Mouse (Mus musculus): ENCODE data around the gene Inpp5a. TPM values are rescaled to one million over a fixed set of nuclear protein-coding genes. Genes with fewer than 3 reads are reported as not detected.

Gene Inpp5a
- polyA plus RNA-seq, 1 experiment from 2014 or later, result 11.7 TPM

DNA sequence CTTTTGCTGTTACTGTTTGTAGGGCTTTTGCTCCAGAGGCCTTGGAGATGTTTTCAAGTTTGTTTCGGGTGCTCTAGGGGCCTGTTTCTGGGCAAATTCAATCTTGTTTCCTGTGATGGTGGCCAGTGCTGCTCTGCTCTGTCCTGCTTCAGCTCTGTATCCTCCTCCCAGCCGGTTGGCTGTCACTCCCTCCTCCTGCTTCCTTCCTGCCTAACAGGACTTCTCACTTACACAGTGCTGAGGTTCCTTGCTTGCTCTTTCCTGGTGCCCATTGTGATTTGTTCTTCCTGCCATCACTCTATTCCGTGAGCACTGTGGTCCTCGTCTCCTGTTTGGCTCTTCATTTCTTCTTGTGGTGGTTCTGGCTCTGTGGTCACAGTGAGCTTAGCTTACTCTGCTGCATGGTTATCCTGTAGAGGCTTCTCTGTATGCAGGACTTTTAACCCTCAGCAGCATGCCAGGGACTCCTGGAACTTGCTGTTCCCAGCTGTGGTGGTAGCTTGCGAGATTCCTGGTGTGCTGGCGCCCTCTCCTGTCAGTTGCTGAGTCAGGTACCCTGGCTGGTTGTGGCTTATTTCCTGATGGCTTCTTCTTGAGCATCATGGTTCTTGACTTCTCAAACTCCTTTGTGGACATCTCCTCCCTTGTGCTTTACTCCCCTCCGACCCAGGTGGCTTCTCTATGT lies 84.1 kb downstream of the Inpp5a start:
- peak; percentile 66 for DNase-seq (ENCODE audit: low spot score)

DNA sequence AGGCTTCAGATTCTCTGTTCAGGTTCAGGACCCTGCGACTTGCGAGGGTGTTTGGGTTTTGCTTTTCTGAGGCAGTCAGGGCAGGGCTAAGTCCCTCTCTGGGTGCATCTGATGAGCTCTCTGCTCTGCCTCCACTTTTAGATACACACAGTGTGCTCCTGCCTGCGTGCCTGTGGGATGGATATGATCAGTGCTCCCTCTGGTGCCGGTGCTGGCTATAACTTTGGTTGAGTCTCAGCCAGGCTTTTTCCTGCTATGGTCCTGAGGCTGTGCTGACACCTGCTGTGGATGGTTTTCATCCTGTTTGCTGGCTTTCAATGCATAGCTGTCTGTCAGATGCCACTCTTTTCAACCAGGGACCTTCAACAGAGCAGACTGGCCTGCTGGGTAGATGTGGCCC lies 87.0 kb downstream of the Inpp5a start:
- peak; percentile 10 for DNase-seq (ENCODE audit: low spot score)

DNA sequence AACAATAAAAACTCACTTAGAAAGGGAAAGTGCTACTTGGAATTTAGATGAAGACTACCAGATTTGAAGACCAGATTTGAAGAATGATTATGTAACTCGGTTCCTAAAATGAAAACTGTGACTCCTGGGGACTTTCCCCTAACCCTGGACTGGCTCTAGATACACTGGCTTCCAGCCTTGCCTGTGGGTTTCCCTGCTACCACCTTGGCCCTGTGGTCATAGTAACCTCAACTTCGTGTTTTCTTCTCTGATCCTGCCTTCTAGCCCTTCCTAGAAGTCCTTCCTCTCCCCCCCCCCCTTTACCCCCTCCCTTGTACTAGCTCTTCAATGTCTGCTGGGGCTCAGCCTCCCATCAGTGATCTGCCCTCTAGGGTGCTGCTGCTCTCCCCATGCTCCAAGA lies 87.8 kb downstream of the Inpp5a start:
- no peak for DNase-seq (ENCODE audit: low spot score)

DNA sequence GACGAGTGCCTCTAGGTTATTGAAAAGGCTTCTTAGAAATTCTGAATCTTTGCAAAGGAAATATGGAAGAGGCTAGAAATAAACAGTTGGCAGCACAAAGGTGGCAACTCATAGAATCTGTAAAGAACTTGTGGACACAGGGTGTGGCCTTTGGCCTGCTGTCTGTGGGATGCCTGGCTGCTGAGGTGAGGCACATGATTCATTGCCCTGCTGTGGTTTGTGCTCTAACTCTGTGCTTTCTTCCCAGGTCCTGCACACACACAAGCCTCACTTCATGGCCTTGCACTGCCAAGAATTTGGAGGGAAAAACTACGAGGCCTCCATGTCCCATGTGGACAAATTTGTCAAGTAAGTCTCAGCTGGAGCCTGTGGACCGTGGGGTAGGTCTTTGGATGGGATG lies 88.8 kb downstream of the Inpp5a start:
- DNase-seq (ENCODE audit: low spot score), result no peak

DNA sequence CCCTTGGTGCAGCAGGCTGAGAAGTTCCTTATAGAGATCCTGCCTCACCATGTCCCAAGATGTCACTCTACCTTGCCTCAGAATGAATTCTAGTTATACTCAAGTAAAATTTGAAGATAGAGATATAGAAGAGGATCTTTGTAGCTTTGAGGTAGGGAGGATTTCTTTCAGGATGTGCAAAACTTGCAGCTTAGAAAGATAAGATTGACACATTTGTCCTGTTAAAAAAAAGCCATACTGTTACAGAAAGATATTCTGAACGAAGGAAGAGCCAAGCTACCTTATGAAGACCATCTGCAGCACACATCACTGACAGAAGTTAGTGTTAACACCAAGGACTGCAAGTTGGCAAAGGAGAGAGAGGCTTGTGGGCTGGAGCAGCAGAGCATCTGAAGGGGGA lies 90.2 kb downstream of the Inpp5a start:
- no peak for DNase-seq (ENCODE audit: low spot score)

DNA sequence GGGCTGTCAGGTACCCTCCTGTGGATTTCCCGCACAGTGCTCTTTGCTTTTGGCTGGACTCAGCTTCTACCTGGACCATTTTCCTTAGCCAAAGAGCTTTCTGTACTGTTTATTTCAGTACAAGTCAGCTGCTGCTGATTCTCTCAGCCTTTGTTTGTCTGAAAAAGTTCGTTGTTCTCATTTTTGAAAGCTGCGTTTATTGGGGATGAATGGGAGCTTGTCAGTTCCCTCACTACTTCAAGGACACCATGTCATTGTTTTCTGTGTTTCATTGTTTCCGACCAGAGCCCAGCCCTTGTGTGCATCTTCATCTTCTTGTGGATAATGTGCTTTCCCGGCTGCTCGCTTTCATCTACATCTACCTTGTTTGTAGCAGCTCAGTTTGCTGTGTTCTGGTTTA lies 90.7 kb downstream of the Inpp5a start:
- DNase-seq (ENCODE audit: low spot score), result no peak

DNA sequence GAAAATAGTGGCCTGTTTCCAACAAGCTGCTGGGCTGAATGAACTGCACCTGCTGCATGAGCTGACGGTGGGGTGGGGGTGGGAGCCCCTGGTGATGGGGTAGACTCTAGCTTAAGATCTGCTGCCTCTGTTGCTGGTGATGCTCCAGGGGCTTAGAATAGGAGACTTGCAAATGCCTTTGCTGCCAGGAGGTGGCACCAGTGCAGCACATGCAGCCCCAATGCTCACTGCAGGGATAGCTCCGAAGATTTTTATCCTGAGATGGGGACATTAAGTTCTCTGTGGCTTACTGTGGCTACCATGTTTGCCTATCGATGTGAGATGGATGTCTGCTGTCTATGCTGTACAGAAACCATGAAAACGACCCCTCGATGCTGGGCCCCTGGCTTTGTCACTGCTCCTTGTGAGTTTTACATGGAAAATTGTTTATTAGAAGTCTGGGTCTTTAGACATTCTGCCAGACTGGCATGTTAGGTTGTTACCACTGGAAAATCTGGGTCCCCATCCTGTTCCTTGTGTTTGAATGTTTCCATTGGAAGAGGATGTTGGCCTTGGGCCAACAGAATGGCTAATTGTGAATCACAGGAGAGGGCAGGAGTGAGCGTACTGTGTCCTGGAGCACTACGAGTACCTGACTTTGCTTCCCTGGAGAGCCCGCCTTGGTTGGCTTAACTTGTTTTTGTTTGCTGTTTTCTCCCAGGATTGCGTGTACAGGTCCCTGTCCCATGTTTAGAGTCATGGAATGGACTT lies 95.5 kb downstream of the Inpp5a start:
- peak; percentile 26 for DNase-seq (ENCODE audit: low spot score)

DNA sequence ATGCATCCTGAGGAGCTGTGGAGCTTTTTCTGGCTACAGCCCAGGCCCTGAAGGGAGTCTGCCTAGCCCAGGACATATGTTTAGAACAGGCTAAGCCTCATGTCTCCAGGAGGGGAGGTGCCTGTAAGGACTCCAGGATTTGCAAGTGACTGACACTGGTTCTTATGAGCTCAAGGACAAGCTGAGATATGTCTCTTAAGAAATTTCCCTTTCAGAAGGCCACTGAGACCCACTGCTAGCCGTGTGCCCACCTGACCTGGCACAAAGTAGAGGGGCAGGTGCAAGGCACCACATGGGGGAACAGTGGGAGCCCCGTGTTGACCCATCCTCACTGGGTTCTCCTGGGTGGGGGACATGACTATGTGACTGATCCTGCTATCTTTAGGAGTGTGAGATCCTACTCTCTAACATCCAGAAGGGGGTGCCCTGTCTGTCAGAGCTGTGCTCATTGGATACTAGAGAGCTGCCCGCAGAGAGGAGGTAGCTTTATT lies 100.9 kb downstream of the Inpp5a start:
- DNase-seq (ENCODE audit: low spot score), result no peak

DNA sequence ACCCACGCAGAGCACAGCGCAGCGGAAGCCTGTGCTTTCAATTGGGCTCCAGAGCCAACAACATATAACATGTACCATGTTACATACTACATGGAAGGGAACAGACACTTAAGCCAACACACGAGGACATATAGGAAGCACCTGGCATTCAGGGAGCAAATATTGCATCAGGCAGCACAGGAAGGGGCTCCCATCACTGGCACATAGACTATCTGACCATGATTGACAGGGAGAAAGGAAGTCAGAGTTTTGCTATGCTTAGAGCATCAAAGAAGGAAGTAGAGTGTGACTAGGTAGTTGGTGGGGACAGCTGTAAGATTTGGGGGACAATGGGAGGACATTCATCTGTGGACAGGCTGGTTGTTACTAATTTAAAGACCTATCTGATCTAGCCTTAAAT lies 103.4 kb downstream of the Inpp5a start:
- no peak for DNase-seq (ENCODE audit: low spot score)

DNA sequence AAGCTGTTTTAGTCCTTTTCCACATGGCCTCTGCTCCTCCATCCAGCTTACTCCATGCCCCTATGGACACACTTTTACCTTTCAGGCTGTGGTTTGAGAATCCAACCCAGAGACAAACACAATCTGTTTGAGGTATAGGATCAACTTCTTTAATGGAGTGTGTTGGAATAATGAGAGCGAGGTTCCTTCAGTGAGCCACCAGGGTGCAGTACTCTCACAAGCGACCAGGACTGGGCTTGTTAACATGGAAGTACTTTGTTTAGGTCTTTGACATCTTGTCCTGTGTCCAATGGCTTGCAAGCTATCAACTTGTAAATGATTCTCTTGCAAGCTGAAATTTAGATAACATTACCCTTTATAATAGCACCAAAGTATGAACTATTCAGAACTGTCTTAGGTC lies 104.0 kb downstream of the Inpp5a start:
- DNase-seq (ENCODE audit: low spot score), result no peak

DNA sequence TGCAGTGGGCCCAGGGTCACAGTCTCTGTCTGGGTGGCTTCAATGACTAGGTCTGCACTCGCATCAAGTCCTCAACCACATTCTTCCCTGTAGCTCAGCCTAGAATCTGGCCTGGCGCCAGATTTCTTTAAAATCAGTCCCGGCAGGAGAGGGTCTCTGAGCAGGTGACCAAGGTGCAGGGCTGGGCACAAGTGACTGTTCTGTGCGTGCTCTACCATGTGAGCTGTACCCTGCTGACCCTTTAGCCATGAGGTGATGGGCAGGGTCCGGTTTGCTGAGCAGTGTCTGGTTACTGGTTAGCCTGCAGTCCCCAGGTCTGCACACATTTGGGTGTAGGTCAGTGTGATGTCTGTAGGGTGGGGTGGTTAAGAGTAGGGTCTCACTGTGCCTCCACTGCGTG lies 106.9 kb downstream of the Inpp5a start:
- DNase-seq (ENCODE audit: low spot score), result no peak

DNA sequence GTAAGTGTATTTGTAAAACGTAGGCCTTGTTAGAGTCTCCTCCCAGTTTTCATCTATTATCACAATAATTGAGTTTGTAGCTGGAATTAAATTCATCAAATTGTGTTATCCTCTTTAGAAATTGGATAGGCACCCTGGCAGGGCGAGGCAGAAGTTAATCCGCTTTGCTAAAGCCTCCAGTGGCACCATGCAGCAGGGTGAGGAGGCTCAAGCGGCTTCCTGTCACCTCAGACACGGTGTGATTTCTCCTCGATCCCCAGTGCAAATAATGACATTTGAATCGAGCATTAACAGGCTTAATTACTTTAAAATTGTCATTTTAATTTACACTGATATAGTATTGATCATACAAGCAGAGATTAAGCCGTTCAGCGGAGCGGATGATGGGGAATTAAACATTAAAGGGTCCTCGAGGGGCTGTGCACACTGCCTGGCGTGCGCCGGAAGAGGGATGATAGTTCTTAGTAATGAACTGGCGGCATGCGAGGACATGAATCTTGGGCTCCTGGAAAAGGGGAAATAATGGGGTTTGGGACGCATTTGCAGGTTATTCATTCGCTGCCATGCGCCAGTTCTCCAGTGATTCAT lies 109.2 kb downstream of the Inpp5a start:
- no peak for DNase-seq (ENCODE audit: low spot score)

DNA sequence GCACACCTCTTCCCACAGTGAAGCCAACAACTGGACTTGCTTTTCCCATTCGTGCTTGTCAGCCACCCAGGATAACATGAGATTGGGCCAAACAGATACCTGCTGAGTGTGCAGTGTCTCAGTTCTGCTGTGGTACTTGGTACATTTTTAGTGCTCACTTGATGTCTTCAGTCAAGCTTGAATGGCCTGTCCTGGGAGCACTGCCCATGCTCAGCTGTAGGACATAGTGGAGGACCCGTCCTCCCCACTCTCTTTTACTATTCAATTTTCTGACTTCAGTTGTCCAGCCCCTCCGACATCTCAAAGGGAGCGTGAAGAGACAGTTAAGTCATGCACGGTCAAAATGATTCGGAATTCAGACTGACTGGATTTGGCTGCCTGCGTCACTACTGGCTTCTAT lies 115.2 kb downstream of the Inpp5a start:
- DNase-seq (ENCODE audit: low spot score), result no peak

DNA sequence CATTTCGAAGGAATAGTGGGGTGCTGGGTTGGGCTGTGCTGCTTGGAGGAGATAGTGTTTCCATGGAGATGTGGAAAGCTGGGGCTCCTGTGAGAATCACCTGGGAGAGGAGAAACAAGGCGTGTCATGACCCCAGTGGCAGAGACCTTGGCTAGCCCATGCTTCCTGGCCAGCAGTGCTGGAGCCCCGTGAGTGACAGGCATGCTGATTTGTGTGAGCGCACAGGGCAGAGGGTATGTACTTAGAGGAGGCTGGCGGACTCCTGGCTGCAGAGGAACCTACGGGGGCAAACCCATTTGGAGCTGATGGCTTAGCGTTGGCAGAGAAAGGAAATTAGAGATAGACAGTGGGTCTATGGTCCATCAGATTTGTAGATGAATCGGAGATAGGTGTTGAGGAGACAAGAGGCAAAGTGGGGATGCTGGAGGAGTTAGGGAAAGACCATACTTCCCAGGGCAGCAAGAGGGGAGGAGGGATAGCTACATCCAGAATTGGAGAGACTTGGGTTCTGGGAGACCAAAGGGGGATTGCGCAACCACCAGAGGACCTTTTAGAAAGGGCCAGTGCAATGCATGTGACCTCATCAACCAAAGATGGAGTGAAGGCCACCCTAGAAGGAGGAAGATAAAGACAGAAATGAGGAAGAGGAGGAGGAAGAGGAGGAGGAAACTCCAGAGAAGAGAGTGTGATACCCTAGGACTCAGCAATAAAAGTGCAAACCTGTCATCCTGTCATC lies 117.9 kb downstream of the Inpp5a start:
- DNase-seq (ENCODE audit: low spot score), result no peak

DNA sequence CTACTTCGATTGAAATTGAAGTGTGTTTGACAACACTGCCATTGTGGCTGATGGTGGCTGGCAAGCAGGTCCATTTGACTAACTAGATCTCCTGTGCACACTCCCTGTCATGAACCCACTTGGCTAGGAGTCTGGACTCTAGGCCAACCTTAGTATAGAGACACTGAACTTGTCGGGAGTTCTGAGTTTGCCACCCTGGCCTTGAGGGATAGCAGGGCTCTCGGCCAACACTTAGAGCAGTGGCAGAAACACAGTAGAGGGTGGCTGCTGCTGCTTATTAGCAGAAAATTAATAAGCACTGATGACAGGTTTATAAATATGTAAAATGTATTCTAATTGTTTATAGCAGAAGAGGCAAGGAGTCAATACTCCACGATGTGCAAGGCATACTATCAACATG lies 120.0 kb downstream of the Inpp5a start:
- no peak for DNase-seq (ENCODE audit: low spot score)

DNA sequence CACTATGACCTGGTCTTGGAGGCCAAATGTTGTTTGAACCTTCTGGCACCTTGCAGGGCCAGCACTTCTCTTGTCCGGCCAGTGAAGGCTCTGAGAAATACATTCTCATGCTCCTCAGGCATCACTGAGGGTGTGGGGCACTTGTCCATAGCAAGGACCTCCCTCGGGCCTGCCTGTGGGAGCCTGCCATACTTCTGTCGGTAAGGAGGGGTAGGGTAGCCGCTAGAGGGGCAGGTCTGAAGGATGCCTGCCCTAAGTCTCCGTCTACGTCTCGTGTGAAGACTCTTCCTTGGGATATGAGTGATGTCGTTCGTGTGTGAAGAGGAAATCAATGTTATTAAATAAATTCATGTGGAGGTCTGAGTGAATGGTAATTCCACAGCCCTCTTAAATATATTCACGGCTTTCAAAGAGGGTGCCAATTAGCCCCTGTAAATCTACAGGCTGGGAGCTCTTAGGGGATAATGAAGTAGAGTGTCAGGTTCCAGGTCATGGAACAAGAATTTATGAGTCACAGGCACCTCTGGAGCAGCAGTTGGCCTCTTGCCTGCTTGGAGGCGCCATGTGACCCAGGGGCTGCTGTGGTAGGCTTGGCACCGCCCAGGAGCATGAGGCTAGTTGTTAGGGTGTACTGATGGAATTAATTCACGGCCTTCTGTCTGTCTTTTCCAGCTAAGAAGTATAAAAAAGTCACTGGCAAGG lies 127.2 kb downstream of the Inpp5a start:
- no peak for DNase-seq (ENCODE audit: low spot score)

DNA sequence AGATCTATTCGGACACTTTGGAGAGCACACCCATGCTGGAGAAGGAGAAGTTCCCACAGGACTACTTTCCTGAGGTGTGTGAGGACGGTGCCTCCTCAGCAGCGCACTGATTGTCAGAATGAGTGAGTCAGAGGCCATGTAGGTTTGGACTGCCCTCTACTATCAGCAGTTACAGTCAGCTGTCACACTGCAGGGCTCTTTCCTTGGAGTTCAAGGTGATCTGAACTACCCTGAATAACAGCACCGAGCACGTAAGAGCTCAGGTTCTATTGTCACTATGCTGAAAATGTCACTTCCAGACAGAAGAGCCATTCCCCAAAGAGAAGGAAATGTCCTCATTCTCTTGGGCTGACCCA lies 127.7 kb downstream of the Inpp5a start:
- no peak for DNase-seq (ENCODE audit: low spot score)

DNA sequence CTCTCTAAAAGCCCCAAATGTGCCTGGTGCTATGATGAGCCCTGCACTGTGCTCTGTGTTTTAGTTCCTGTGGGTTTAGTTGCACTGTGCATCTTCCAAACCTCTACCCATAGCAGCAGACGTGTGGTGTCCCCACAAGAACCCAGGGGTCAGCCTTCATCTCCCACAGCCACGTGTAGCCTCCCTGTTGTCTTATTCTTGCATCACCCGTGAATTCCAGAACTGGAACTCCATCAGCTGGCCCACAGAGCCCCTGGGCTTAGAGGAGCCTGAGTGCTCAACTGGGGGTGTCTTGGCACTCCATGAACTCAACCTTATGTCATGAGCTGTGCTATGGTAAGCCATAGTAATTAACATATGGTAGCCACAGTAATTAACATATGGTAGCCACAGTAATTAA lies 129.4 kb downstream of the Inpp5a start:
- no peak for DNase-seq (ENCODE audit: low spot score)

DNA sequence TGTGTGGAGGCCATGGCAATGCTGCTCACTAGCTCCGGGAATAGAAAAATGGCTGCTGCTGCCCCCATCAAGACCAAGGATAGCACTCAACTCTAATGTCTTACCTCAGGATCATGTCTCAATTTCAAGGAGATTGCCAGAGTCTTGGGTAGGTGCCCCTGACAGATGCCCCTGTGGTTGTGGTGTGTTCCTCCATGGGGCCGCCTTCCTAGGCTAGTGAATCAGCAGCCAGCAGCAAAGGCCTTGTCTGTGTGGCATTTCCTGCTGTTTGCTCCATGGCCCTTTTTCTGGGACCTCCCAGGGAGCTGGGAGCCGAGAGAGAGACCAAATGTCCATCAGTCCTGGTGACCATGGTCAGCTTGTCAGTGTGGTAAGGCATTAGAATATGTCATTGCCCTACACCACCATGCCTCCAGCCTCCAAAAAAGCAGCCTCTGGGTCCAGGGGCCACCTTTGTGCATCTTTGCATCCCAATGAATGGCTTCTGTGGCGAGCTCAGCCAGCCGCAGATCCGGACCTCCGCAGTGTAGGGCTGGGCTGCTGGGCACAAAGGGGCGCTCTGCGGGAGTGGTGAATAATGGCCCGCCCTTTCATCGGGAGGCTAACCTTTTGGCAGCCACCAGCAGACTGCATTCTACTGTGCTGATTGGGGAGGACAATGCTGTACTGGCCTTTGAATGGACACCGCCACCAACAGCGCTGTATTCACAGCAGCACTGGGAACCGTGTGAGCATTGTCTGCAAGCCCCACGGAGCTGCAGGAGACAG lies 139.6 kb downstream of the Inpp5a start:
- no peak for DNase-seq (ENCODE audit: low spot score)

DNA sequence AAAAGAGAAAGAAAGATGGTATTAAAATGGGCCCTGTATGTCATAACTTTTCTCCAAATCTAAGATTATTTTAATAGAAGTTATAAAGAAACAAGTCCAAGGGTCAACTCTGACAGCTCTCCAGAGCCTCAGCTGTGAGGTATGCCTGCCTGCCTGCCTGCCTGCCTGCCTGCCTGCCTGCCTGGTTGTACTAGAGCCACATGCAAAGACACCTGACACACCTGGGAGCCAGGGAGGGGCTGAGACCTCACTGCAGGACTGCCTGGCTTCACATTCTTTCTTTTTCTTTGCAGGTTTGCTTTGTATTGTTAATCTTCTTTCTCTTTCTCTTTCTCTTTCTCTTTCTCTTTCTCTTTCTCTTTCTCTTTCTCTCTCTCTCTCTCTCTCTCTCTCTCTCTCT lies 140.3 kb downstream of the Inpp5a start:
- no peak for DNase-seq (ENCODE audit: low spot score)

Data from thymus, postnatal 0 days (tissue).